Mouse (Mus musculus) heart, postnatal 4 days (tissue): ENCODE measurements at regions not wholly inside any gene's neighbourhood (a gene's known extent, or its start where the extent isn't known, plus 50 kb on each side); places are given as distances from the start of the nearest gene placed in this dataset.

Source experiments
- DNase-seq: peaks from one replicate; pipeline ENCODE4 v3.0.0; 2021

- DNase-seq: no peak
Observed at GRCm38 (mm10) chr10:43634371-43635080, 56.4 kb downstream of the Cd24a start.

GRCm38 (mm10) chr10:43641169-43641945 is 63.3 kb downstream of the Cd24a start:
- no peak for DNase-seq

GRCm38 (mm10) chr10:43646326-43646725 is 68.2 kb downstream of the Cd24a start:
- no peak for DNase-seq

- DNase-seq: no peak
Observed at GRCm38 (mm10) chr10:43646965-43647364, 68.9 kb downstream of the Cd24a start.

- DNase-seq: no peak
Observed at GRCm38 (mm10) chr10:43648186-43648585, 70.1 kb downstream of the Cd24a start.

- DNase-seq: no peak
Observed at GRCm38 (mm10) chr10:43648815-43649447, 70.8 kb downstream of the Cd24a start.

GRCm38 (mm10) chr10:43650449-43650848 is 72.4 kb downstream of the Cd24a start:
- DNase-seq: no peak

GRCm38 (mm10) chr10:43651505-43651904 is 73.4 kb downstream of the Cd24a start:
- no peak for DNase-seq

GRCm38 (mm10) chr10:43651915-43652314 is 73.8 kb downstream of the Cd24a start:
- DNase-seq: no peak

- DNase-seq: no peak
Observed at GRCm38 (mm10) chr10:43655082-43655671, 77.1 kb downstream of the Cd24a start.

- no peak for DNase-seq
Observed at GRCm38 (mm10) chr10:43655680-43656079, 77.6 kb downstream of the Cd24a start.

GRCm38 (mm10) chr10:43656207-43656606 is 78.1 kb downstream of the Cd24a start:
- DNase-seq: no peak

- no peak for DNase-seq
Observed at GRCm38 (mm10) chr10:43657501-43658225, 79.6 kb downstream of the Cd24a start.

- no peak for DNase-seq
Observed at GRCm38 (mm10) chr10:43658226-43658593, 80.1 kb downstream of the Cd24a start.

GRCm38 (mm10) chr10:43664844-43665243 is 86.8 kb downstream of the Cd24a start:
- no peak for DNase-seq

GRCm38 (mm10) chr10:43666262-43667085 is 88.4 kb downstream of the Cd24a start:
- no peak for DNase-seq

- no peak for DNase-seq
Observed at GRCm38 (mm10) chr10:43667086-43667690, 89.1 kb downstream of the Cd24a start.

- DNase-seq: no peak
Observed at GRCm38 (mm10) chr10:43667732-43668247, 89.7 kb downstream of the Cd24a start.

- DNase-seq: no peak
Observed at GRCm38 (mm10) chr10:43669471-43669870, 91.4 kb downstream of the Cd24a start.

- DNase-seq: no peak
Observed at GRCm38 (mm10) chr10:43670745-43671144, 92.7 kb downstream of the Cd24a start.

GRCm38 (mm10) chr10:43671785-43672184 is 93.7 kb downstream of the Cd24a start:
- no peak for DNase-seq
